Mouse (Mus musculus) lung, postnatal 0 days (tissue): ENCODE data around the gene Ube2f.

Experiments used
- CTCF ChIP-seq: IDR thresholded peaks from 2 replicates; pipeline ENCODE4 v1.5.1; 2016; ENCODE audit warnings: antibody characterized with exemption, mild to moderate bottlenecking
- EP300 ChIP-seq: IDR thresholded peaks from 2 replicates; pipeline ENCODE4 v1.6.1; 2016; ENCODE audit warnings: antibody characterized with exemption, mild to moderate bottlenecking, control low read depth

DNA sequence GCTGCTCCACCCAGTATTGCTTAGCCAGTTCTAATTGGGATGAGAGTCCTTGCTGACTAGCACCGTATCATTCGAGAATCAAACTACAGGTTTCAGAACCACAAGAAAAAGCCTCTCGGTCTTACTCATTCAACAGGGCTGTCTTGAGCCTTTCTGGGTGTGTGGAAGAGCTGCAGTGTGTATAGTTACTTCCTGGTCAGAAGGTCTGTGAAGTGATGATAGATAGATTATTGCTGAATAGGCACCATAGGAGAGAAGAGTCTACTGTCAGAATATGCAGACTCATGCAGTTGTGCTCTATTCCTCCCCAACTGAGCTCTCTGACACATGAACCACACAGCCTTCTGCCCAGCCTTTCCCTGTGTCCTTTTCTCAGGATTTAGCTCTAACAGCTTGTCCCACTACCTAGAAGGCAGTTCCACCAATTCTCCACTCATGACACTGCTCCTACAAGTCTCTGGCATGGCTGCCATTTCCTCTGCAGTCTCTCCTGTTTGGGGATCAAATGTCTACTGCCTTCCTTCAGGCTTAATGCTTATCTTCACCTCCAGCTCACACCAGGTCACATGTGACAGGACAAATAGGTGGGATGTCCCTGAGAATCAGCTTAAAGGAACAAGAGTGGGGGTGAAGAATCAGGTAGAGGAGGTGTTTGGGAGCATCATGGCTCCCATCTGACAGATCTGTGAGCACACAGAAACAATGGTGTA, 28.5 kb downstream of the Ube2f start:
- TF ChIP-seq CTCF, result no peak
- TF ChIP-seq EP300, result no peak
